Mouse (Mus musculus): ENCODE results near the gene Rbpms2. TPM values are rescaled to one million over a fixed set of nuclear protein-coding genes. Genes with fewer than 3 reads are reported as not detected.

The Rbpms2 gene
- 21.2 and 23.1 TPM in 2 replicates for polyA plus RNA-seq (2015; fragmentation: Nextera tagmentation; extraction: Ambion mirVana)

- Histone ChIP-seq H3K9me3 (ENCODE audit: control insufficient read depth, low read length) (no peaks in the 10 kb centered on the region), H3K4me3 (ENCODE audit: low read length) (peak within 1 kb of the TSS; percentile 79), H3K27ac (ENCODE audit: low read length) (peak within 1 kb of the TSS; percentile 70), H3K4me1 (ENCODE audit: control insufficient read depth, insufficient read depth, low read length) (peaks cover 14% of the 10 kb centered on the region), H3K9ac (ENCODE audit: low read depth, low read length) (peak within 1 kb of the TSS; percentile 76), H3K4me2 (ENCODE audit: low read depth, low read length) (peak within 1 kb of the TSS; percentile 99), H3K36me3 (ENCODE audit: control insufficient read depth, insufficient read depth, low read length) (no peaks in the 10 kb centered on the region), H3K27me3 (replicated peaks; ENCODE audit: control insufficient read depth, insufficient read depth, low read length) (peaks cover 17% of the 10 kb centered on the region)
- no peak for ATAC-seq
- 2% methylated on average over 39 of the region's 40 CpGs for WGBS
Observed at GRCm38 (mm10) chr9:65629025-65629766, at the start of gene Rbpms2. Gene Rbpms2, plus strand, starts transcription at chr9:65629648.

GRCm38 (mm10) chr9:65579781-65580371 is 49.6 kb upstream of the Rbpms2 start, which contains the start of gene Plekho2:
Gene Plekho2, minus strand, starts transcription at chr9:65580040.
- Histone ChIP-seq H3K4me3 (ENCODE audit: low read length) (peak within 1 kb of the TSS; percentile 71), H3K27ac (ENCODE audit: low read length) (peak within 1 kb of the TSS; percentile 77), H3K36me3 (ENCODE audit: control insufficient read depth, insufficient read depth, low read length) (no peaks in the 10 kb centered on the region), H3K27me3 (replicated peaks; ENCODE audit: control insufficient read depth, insufficient read depth, low read length) (no peaks in the 10 kb centered on the region), H3K9ac (ENCODE audit: low read depth, low read length) (peak within 1 kb of the TSS; percentile 75), H3K4me1 (ENCODE audit: control insufficient read depth, insufficient read depth, low read length) (peaks cover 28% of the 10 kb centered on the region), H3K9me3 (ENCODE audit: control insufficient read depth, low read length) (no peaks in the 10 kb centered on the region), H3K4me2 (ENCODE audit: low read depth, low read length) (peak within 1 kb of the TSS; percentile 88)
- under 1% methylated on average over 43 of the region's 45 CpGs for WGBS
- ATAC-seq: peak; percentile 87

- H3K27ac ChIP-seq (ENCODE audit: low read length): peak overlapping the region; percentile 77
- peak overlapping the region; percentile 60 for H3K9ac ChIP-seq (ENCODE audit: low read depth, low read length)
- WGBS: 6% methylated on average over 24 of the region's 29 CpGs
Observed at GRCm38 (mm10) chr9:65580401-65581256, 48.8 kb upstream of the Rbpms2 start.

GRCm38 (mm10) chr9:65583045-65583444 is 46.4 kb upstream of the Rbpms2 start:
- H3K27ac ChIP-seq (ENCODE audit: low read length): no peak overlapping the region
- 0 out of 2 replicates have a peak, but pooled peaks have one; percentile 14 for ATAC-seq
- WGBS: 20% methylated on average over 8 of the region's 8 CpGs

More at GRCm38 (mm10) chr9:65580401-65581256, 48.8 kb upstream of the Rbpms2 start:
- Histone ChIP-seq H3K4me2 (ENCODE audit: low read depth, low read length) (peak overlapping the region; percentile 88), H3K27me3 (replicated peaks; ENCODE audit: control insufficient read depth, insufficient read depth, low read length) (no peaks in the 10 kb centered on the region), H3K9me3 (ENCODE audit: control insufficient read depth, low read length) (no peaks in the 10 kb centered on the region), H3K36me3 (ENCODE audit: control insufficient read depth, insufficient read depth, low read length) (no peaks in the 10 kb centered on the region), H3K4me3 (ENCODE audit: low read length) (peak overlapping the region; percentile 71), H3K4me1 (ENCODE audit: control insufficient read depth, insufficient read depth, low read length) (peaks cover 21% of the 10 kb centered on the region)
- ATAC-seq: peak; percentile 32

GRCm38 (mm10) chr9:65586406-65587269 is 42.8 kb upstream of the Rbpms2 start, which contains the start of gene Pif1:
Gene Pif1, plus strand, starts transcription at chr9:65587160.
- peak; percentile 85 for ATAC-seq
- no peaks in the 10 kb centered on the region for H3K9me3 ChIP-seq (ENCODE audit: control insufficient read depth, low read length)
- no peaks in the 10 kb centered on the region for H3K36me3 ChIP-seq (ENCODE audit: control insufficient read depth, insufficient read depth, low read length)
- H3K27me3 ChIP-seq (replicated peaks; ENCODE audit: control insufficient read depth, insufficient read depth, low read length): no peaks in the 10 kb centered on the region
- 10% methylated on average over 28 of the region's 28 CpGs for WGBS
- peak within 1 kb of the TSS; percentile 97 for H3K4me2 ChIP-seq (ENCODE audit: low read depth, low read length)
- peak within 1 kb of the TSS; percentile 75 for H3K9ac ChIP-seq (ENCODE audit: low read depth, low read length)
- H3K4me1 ChIP-seq (ENCODE audit: control insufficient read depth, insufficient read depth, low read length): peaks cover 14% of the 10 kb centered on the region
- H3K27ac ChIP-seq (ENCODE audit: low read length): peak within 1 kb of the TSS; percentile 27; the same call in 1 of the 2 replicates
- H3K4me3 ChIP-seq (ENCODE audit: low read length): peak within 1 kb of the TSS; percentile 64

More at GRCm38 (mm10) chr9:65583045-65583444, 46.4 kb upstream of the Rbpms2 start:
- no peaks in the 10 kb centered on the region for H3K36me3 ChIP-seq (ENCODE audit: control insufficient read depth, insufficient read depth, low read length)
- no peaks in the 10 kb centered on the region for H3K27me3 ChIP-seq (replicated peaks; ENCODE audit: control insufficient read depth, insufficient read depth, low read length)
- no peak overlapping the region for H3K4me2 ChIP-seq (ENCODE audit: low read depth, low read length)
- H3K9me3 ChIP-seq (ENCODE audit: control insufficient read depth, low read length): no peaks in the 10 kb centered on the region
- no peak overlapping the region for H3K9ac ChIP-seq (ENCODE audit: low read depth, low read length)
- no peak overlapping the region for H3K4me3 ChIP-seq (ENCODE audit: low read length)
- peaks cover 11% of the 10 kb centered on the region for H3K4me1 ChIP-seq (ENCODE audit: control insufficient read depth, insufficient read depth, low read length)

- no peaks in the 10 kb centered on the region for H3K36me3 ChIP-seq (ENCODE audit: control insufficient read depth, insufficient read depth, low read length)
- no peak overlapping the region for H3K27ac ChIP-seq (ENCODE audit: low read length)
- H3K4me1 ChIP-seq (ENCODE audit: control insufficient read depth, insufficient read depth, low read length): peaks cover 14% of the 10 kb centered on the region
- no peaks in the 10 kb centered on the region for H3K9me3 ChIP-seq (ENCODE audit: control insufficient read depth, low read length)
- peak overlapping the region; percentile 75 for H3K9ac ChIP-seq (ENCODE audit: low read depth, low read length)
- no peaks in the 10 kb centered on the region for H3K27me3 ChIP-seq (replicated peaks; ENCODE audit: control insufficient read depth, insufficient read depth, low read length)
- H3K4me3 ChIP-seq (ENCODE audit: low read length): peak overlapping the region; percentile 64
- WGBS: under 1% methylated on average over 6 of the region's 6 CpGs
- peak overlapping the region; percentile 97 for H3K4me2 ChIP-seq (ENCODE audit: low read depth, low read length)
- peak; percentile 10; the same call in 1 of the 2 replicates for ATAC-seq
Observed at GRCm38 (mm10) chr9:65587270-65587572, 42.2 kb upstream of the Rbpms2 start.

- peak overlapping the region; percentile 75 for H3K9ac ChIP-seq (ENCODE audit: low read depth, low read length)
- H3K36me3 ChIP-seq (ENCODE audit: control insufficient read depth, insufficient read depth, low read length): no peaks in the 10 kb centered on the region
- peak overlapping the region; percentile 64 for H3K4me3 ChIP-seq (ENCODE audit: low read length)
- H3K4me1 ChIP-seq (ENCODE audit: control insufficient read depth, insufficient read depth, low read length): peaks cover 14% of the 10 kb centered on the region
- under 1% methylated on average over 64 of the region's 64 CpGs for WGBS
- peak overlapping the region; percentile 97 for H3K4me2 ChIP-seq (ENCODE audit: low read depth, low read length)
- no peaks in the 10 kb centered on the region for H3K9me3 ChIP-seq (ENCODE audit: control insufficient read depth, low read length)
- no peaks in the 10 kb centered on the region for H3K27me3 ChIP-seq (replicated peaks; ENCODE audit: control insufficient read depth, insufficient read depth, low read length)
- peak; percentile 57 for ATAC-seq
- H3K27ac ChIP-seq (ENCODE audit: low read length): no peak overlapping the region
Observed at GRCm38 (mm10) chr9:65587573-65588358, 41.7 kb upstream of the Rbpms2 start.

GRCm38 (mm10) chr9:65589091-65589490 is 40.4 kb upstream of the Rbpms2 start:
- H3K4me2 ChIP-seq (ENCODE audit: low read depth, low read length): peak overlapping the region; percentile 97
- H3K9ac ChIP-seq (ENCODE audit: low read depth, low read length): no peak overlapping the region
- H3K36me3 ChIP-seq (ENCODE audit: control insufficient read depth, insufficient read depth, low read length): no peaks in the 10 kb centered on the region
- no peak overlapping the region for H3K27ac ChIP-seq (ENCODE audit: low read length)
- H3K4me1 ChIP-seq (ENCODE audit: control insufficient read depth, insufficient read depth, low read length): peaks cover 14% of the 10 kb centered on the region
- H3K9me3 ChIP-seq (ENCODE audit: control insufficient read depth, low read length): no peaks in the 10 kb centered on the region
- H3K27me3 ChIP-seq (replicated peaks; ENCODE audit: control insufficient read depth, insufficient read depth, low read length): no peaks in the 10 kb centered on the region
- no peak for ATAC-seq
- peak overlapping the region; percentile 64 for H3K4me3 ChIP-seq (ENCODE audit: low read length)
- 95% methylated on average over 3 of the region's 3 CpGs for WGBS
